Mouse (Mus musculus) B cell, adult (primary cell): Measurements from ENCODE around the gene Ces1h. TPM values are rescaled to one million over a fixed set of nuclear protein-coding genes. Genes with fewer than 3 reads are reported as not detected.

Experiments used
- total RNA-seq: library from RNA; stranded (reverse); gene quantifications from 4 replicates; pipeline ENCODE4 v1.2.4, GENCODE M21; 2023; ENCODE audit not compliant: inconsistent age

Ces1h gene
- total RNA-seq = not detected in 4 replicates

DNA sequence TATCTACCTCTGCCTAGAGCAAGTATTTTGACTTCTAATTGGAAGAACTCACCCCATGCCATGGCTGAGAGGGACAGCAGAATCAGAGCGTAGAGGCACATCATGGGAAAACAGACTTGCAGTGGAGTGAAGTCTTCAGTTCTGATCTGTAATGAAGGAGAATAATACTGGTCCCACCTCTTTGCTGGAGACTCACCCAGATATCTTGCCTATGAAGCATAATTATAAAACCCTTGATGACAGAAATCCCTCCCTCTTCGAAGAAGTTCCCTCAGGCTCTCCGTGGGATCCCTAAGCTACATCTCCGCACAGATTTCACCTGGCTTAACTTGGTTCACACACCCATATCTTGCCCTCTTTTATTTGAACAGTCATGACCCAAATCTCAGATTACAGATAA lies at the start of gene Ces1h:
TSS of gene Ces1h (minus strand) at position 101 of the 400 bp plus-strand sequence.

DNA sequence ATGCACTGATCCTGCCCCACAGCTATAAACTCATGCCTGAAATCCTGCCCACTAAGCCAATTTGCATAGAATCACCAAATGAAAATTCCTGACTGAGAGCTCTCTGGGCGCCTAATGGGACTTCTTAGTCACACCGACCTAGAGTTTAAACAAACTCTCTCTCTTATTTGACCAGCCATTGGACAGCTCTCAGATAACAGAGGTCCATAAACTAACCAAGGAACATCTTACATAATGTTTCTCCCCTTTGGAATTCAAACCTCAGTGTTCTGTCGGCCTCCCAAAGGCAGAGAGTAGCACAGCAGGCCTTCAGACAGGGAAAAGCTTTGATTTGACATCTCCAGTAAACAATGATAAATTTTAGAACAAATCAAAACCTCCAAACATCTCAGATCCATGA lies 42.3 kb downstream of the Ces1h start, which contains the start of gene Ces1g:
TSS of gene Ces1g (minus strand) at position 102 of the 400 bp plus-strand sequence.

Other genes with a start within 250 kb of the Ces1h start
- not detected in 4 replicates for gene Ces1c, start 248.4 kb downstream of the Ces1h start, total RNA-seq
- gene Ces1d, start 181.9 kb downstream of the Ces1h start, total RNA-seq = not detected in 4 replicates
- not detected in 4 replicates for gene Ces1e, start 150.1 kb downstream of the Ces1h start, total RNA-seq
- not detected in 4 replicates for gene Ces1f, start 100.0 kb downstream of the Ces1h start, total RNA-seq
- not detected in 4 replicates for gene Ces1g, start 42.4 kb downstream of the Ces1h start, total RNA-seq
- not detected in 4 replicates for gene Ces5a, start 156.1 kb upstream of the Ces1h start, total RNA-seq